Mouse (Mus musculus) myocyte (in vitro differentiated cells): ENCODE data around the gene Lingo2.

Source experiments
- MAX ChIP-seq: IDR thresholded peaks from one replicate; pipeline ENCODE4 v1.6.1; 2011; ENCODE audit warnings: low read depth, mild to moderate bottlenecking, control low read depth
- POLR2A ChIP-seq: IDR thresholded peaks from one replicate; pipeline ENCODE4 v1.6.1; 2011; ENCODE audit warnings: low read depth, mild to moderate bottlenecking, control low read depth, moderate library complexity; ENCODE audit not compliant: insufficient read length
- TCF12 ChIP-seq: IDR thresholded peaks from one replicate; pipeline ENCODE4 v1.6.1; 2011; ENCODE audit warnings: mild to moderate bottlenecking, control low read depth; ENCODE audit not compliant: poor library complexity, insufficient read depth, severe bottlenecking
- USF1 ChIP-seq: IDR thresholded peaks from one replicate; pipeline ENCODE4 v1.6.1; 2011; ENCODE audit warnings: low read depth, mild to moderate bottlenecking, control low read depth, moderate library complexity

DNA sequence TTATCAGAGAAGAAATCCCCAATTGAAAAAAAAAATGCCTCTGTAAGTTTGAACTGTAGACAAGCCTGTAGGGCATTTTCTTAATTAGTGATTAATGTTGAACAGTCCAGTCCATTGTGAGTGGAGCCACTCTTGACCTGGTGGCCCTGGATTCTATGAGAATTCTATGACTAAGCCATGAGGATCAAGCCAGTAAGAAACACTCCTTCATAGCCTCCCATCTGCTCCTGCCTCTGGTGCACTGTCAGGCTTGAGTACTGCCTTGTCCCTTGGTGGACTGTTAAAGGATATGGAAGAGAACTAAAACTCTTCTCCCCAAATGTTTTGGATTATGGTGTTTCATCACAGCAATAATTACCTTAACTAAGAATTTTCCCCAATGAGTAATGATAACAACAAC lies 126.6 kb downstream of the Lingo2 start:
- TF ChIP-seq TCF12 (no peak), USF1 (no peak), POLR2A (no peak), MAX (no peak)
